Mouse (Mus musculus) kidney, embryonic 16.5 days (tissue): ENCODE measurements around the gene Mrps26. TPM values are rescaled to one million over a fixed set of nuclear protein-coding genes. Genes with fewer than 3 reads are reported as not detected.
"Not testable (repeated sequence)": the region's sequence is repeated elsewhere in the genome, so short reads cannot be mapped to it uniquely, and the experiment has no call there.

Experiments used
- ATAC-seq: fragments of 200-750 bp; cut with Nextera tagmentation; 2 replicates; pipeline ENCODE4 v1.8.0; 2017; ENCODE audit warnings: moderate TSS enrichment; ENCODE audit not compliant: low FRiP score, low TSS enrichment
- H3K27ac ChIP-seq: fragments of 300-500 bp; sonication (generic); 2 replicates; pipeline ENCODE4 v1.5.1; 2014; ENCODE audit warnings: low read length
- H3K27me3 ChIP-seq: fragments of 300-500 bp; sonication (generic); 2 replicates; pipeline ENCODE4 v1.6.1; 2014; ENCODE audit warnings: low read length, control low read depth, mixed read lengths; ENCODE audit not compliant: insufficient read depth
- H3K36me3 ChIP-seq: fragments of 300-500 bp; sonication (generic); 2 replicates; pipeline ENCODE4 v1.6.1; 2014; ENCODE audit warnings: low read length, control low read depth, mixed read lengths; ENCODE audit not compliant: insufficient read depth
- H3K4me1 ChIP-seq: fragments of 300-500 bp; sonication (generic); 2 replicates; pipeline ENCODE4 v1.6.1; 2014; ENCODE audit warnings: low read length, control low read depth, mixed read lengths; ENCODE audit not compliant: insufficient read depth
- H3K4me2 ChIP-seq: fragments of 300-500 bp; sonication (generic); replicated peaks from 2 replicates; pipeline ENCODE4 v1.6.1; 2014; ENCODE audit warnings: low read depth, low read length
- H3K4me3 ChIP-seq: fragments of 300-500 bp; sonication (generic); 2 replicates; pipeline ENCODE4 v1.5.1; 2014; ENCODE audit warnings: mild to moderate bottlenecking, low read length
- H3K9ac ChIP-seq: fragments of 300-500 bp; sonication (generic); replicated peaks from 2 replicates; pipeline ENCODE4 v1.6.1; 2014; ENCODE audit warnings: low read length
- H3K9me3 ChIP-seq: fragments of 300-500 bp; sonication (generic); 2 replicates; pipeline ENCODE4 v1.6.1; 2016; ENCODE audit warnings: low read length, control low read depth
- WGBS: fragments of 180-500 bp; shearing (Covaris S2); extraction: QIAGEN DNeasy Blood & Tissue Kit; methylation state at CpG from one replicate; pipeline ENCODE4 v1.1.7; 2014; 5-methylcytosine and 5-hydroxymethylcytosine counted together
- polyA plus RNA-seq: library from polyadenylated mRNA; unstranded; fragments of >200 nt; fragmentation: Nextera tagmentation; extraction: Ambion mirVana; gene quantifications from 2 replicates; pipeline ENCODE4 v1.2.1, GENCODE M21; 2015

Gene Mrps26
- polyA plus RNA-seq = 98.5 and 104 TPM in 2 replicates

DNA sequence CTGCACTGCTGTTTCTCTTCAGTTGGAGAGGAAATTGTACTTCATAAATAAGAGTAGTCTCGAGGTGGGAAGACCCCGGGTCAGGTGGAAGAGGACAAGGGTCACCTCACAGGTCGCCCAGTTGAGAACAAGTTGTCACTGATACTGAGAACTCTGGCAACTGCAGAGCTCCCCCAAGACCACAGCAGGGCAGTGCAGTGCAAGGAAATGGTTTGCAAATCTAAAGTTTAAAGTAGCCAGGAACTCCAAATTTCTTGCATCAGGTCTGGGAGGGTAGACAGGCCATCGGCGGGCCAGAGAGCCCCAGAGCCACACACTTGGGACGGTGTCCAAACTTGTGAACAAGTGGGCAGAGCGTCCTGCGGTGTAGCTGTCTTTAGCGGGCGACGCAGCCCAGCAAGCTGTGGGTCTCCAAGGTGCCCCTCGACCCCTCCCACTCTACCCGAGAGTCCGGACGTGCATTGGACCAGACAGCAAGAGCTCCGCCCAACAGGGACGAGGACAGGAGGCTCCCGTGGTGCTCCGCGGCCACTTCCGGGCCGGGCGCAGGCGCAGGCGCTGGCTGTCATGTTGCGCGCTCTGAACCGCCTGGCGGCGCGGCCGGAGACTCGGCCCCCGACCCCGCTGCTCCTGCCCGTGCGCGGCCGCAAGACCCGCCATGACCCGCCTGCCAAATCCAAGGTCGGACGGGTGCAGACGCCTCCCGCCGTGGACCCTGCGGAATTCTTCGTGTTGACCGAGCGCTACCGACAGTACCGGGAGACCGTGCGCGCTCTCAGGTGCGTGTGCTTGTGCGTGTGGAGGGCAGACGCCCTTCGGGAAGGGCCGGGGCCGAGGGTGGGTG, at the start of gene Mrps26:
Gene Mrps26 (plus strand): TSS at position 531 of the 844 bp plus-strand sequence.
- peak within 1 kb of the TSS; percentile 89 for H3K9ac ChIP-seq
- H3K4me1 ChIP-seq = peaks cover 16% of the 10 kb centered on the region
- H3K9me3 ChIP-seq = no peaks in the 10 kb centered on the region
- ATAC-seq = peak; percentile 99
- peak within 1 kb of the TSS; percentile 91 for H3K4me3 ChIP-seq
- peaks cover 16% of the 10 kb centered on the region; the same call in 1 of the 2 replicates for H3K36me3 ChIP-seq
- under 1% methylated on average over 61 of the region's 61 CpGs for WGBS
- no peaks in the 10 kb centered on the region for H3K27me3 ChIP-seq
- H3K27ac ChIP-seq = peak within 1 kb of the TSS; percentile 63
- H3K4me2 ChIP-seq = peak within 1 kb of the TSS; percentile 78

DNA sequence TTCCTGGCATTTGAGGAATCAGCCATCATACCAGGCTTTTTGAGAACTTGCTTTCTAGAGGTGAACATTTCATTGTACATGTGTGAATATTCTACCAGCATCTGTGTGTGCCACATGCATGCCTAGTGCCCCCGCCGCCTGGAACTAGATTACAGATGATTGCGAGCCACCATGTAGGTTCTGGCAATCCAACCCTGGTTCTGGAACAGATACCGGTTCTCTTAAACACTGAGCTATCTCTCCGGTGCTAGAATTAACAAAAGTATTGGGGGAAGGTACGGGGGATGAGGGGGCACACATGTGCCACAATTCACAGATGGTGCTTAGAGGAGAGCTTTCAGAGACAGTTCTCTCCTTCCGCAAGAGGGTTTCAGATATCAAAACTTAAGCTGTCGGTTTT, 49.6 kb upstream of the Mrps26 start:
- H3K36me3 ChIP-seq = peaks cover 18% of the 10 kb centered on the region
- no peak overlapping the region for H3K4me2 ChIP-seq
- H3K9me3 ChIP-seq = no peaks in the 10 kb centered on the region
- H3K9ac ChIP-seq = no peak overlapping the region
- H3K27me3 ChIP-seq = no peaks in the 10 kb centered on the region
- ATAC-seq = no peak
- 85% methylated on average over 8 of the region's 8 CpGs for WGBS
- no peak overlapping the region for H3K4me3 ChIP-seq
- no peaks in the 10 kb centered on the region for H3K4me1 ChIP-seq
- H3K27ac ChIP-seq = no peak overlapping the region

DNA sequence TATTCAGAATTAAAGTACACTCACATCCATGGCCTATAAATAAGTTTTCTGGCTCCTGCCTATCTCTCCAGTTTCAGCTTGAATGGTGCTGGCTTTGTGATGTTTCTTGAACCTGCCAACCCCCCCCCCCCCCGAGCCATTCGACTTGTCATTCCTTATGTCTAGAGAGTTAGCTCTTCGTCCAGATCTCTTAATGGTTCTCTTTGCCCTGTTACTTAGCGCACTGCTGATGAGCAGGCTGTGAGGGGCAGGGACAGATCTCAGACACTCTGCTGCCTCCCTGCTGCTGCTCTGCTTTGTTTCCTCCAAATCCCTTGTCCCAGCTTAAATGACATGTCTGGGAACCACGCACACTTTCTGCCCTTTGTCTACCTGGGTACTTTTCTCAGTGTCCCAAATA, 47.8 kb upstream of the Mrps26 start:
- Histone ChIP-seq H3K4me1 (no peaks in the 10 kb centered on the region), H3K4me3 (no peak overlapping the region), H3K27me3 (no peaks in the 10 kb centered on the region), H3K27ac (no peak overlapping the region), H3K9me3 (no peaks in the 10 kb centered on the region), H3K36me3 (peaks cover 24% of the 10 kb centered on the region), H3K9ac (no peak overlapping the region), H3K4me2 (no peak overlapping the region)
- 82% methylated on average over 5 of the region's 5 CpGs for whole genome bisulfite sequencing
- no peak for ATAC-seq

DNA sequence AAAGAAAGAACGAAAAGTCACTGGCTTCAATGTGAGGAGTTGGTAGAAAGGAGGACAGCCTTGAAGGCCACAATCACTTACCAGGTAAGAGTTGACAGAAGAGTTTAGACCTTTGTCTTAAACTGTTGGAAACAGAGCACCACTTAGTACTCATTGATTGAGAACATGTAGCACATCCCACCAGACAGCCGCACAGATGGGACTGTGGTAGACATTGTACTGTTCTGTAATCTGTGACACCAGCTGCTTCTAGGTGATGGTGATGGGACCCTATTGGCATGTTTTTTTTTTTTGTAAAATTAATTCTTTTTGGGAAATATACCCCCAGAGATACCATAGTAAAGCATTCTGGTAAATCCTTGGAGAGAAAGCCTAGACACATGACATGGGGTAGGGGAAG, 41.6 kb upstream of the Mrps26 start:
- Histone ChIP-seq H3K27me3 (no peaks in the 10 kb centered on the region), H3K4me1 (no peaks in the 10 kb centered on the region), H3K27ac (no peak overlapping the region), H3K4me3 (no peak overlapping the region), H3K4me2 (no peak overlapping the region), H3K9me3 (no peaks in the 10 kb centered on the region), H3K36me3 (peaks cover 26% of the 10 kb centered on the region), H3K9ac (no peak overlapping the region)
- 97% methylated on average over 2 of the region's 2 CpGs for whole genome bisulfite sequencing
- no peak for ATAC-seq

DNA sequence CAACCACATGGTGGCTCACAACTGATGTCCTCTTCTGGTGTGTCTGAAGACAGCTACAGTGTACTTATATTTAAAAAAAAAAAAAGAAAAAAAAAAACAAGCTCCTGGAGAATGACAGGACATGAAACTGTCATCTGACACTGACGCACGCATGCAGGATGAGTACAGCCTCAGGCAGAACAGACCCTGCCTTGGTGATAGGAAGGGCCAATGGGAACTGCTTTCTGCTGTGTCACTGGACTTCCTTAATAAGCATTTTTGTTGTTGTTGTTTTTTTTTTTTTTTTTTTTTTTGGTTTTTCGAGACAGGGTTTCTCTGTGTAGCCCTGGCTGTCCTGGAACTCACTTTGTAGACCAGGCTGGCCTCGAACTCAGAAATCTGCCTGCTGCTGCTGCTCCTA, 38.1 kb upstream of the Mrps26 start:
- ATAC-seq, H3K4me1 ChIP-seq, H3K27ac ChIP-seq, H3K9me3 ChIP-seq, H3K27me3 ChIP-seq, H3K4me2 ChIP-seq, H3K36me3 ChIP-seq, H3K9ac ChIP-seq, H3K4me3 ChIP-seq: not testable (repeated sequence)
- WGBS = 91% methylated on average over 3 of the region's 4 CpGs

DNA sequence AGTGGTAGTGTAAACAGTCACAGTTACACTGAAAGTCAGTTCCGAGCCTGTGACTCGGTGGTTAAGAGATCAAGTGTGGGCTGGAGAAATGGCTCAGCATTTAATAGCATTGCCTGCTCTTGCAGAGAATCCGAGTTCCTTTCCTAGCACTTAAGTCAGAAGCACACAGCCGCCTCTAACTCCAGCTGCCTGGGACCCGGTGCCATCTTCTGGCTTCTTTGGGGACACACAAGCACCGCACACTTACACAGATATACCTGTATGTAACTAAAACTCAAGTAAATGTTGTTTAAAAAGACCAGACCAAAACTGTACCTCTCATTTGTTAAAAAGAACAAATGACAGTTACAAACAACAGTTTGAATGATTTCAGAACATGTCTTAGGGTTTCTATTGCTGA, 35.1 kb upstream of the Mrps26 start:
- Histone ChIP-seq H3K4me3 (no peak overlapping the region), H3K36me3 (peaks cover 7% of the 10 kb centered on the region), H3K27ac (no peak overlapping the region), H3K4me2 (no peak overlapping the region), H3K4me1 (no peaks in the 10 kb centered on the region), H3K9ac (no peak overlapping the region), H3K9me3 (no peaks in the 10 kb centered on the region), H3K27me3 (no peaks in the 10 kb centered on the region)
- no peak for ATAC-seq
- WGBS = 82% methylated on average over 6 of the region's 6 CpGs

DNA sequence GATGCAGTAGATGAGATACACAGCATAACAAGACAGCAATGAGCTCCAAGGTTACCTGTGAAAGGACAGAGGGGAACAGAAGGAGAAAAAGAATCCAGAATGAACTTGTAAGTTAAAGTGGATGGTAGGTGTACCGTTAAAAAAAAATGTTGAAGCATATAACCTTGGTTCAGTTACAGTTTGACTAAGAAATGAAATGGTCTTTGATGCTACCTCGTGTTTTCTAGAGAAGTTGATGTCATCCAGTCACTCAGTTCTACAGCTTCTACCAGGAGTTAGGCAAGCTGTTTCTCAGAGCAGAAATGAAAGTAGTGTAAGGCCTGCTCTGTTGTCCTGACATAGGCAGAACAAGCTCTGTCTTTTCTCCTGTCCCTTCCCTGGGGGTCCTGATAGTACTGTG, 34.3 kb upstream of the Mrps26 start:
- ATAC-seq = no peak
- H3K27ac ChIP-seq = no peak overlapping the region
- H3K4me3 ChIP-seq = no peak overlapping the region
- H3K4me2 ChIP-seq = no peak overlapping the region
- 92% methylated on average over 2 of the region's 2 CpGs for WGBS
- H3K9ac ChIP-seq = no peak overlapping the region
- H3K4me1 ChIP-seq = no peaks in the 10 kb centered on the region
- no peaks in the 10 kb centered on the region for H3K9me3 ChIP-seq
- peaks cover 11% of the 10 kb centered on the region for H3K36me3 ChIP-seq
- H3K27me3 ChIP-seq = no peaks in the 10 kb centered on the region

DNA sequence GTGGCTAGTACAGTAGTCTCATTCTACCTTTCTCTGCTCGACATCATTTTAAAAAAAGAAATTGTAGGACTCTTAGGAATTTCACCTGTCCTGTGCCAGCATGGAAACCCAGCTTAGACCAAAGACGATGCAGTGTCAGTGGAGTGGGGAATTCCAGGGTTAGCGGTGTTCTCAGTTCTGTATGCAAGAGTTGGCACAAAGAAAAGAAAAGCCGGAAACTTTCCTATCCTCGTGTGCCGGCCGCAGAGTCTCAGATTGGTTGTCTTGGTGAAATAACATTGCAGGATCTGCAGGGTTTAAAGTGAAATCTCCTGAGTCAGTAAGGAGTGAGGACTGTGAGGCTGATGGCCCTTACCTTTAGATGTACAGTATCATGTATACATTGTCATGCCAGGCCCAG, 33.6 kb upstream of the Mrps26 start:
- peaks cover 12% of the 10 kb centered on the region for H3K36me3 ChIP-seq

DNA sequence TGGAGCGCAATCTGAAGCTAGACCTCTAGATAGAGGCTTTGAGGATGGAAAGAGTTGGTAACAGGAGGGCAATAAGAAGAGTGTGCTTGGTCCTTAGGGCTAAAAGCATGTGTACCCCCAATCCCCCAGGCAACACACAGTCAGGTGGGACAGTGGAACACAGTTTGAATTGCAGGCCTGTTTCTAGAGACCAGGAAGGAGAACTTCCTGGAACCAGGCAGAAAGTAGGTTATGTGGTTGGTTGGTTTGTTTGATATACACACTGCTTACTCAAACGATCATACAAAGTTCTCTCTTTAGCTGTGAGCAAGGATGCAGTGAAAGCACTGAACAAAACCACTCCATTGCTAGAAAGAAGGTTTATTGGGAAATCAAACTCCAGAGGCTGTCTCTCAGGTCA, 31.3 kb upstream of the Mrps26 start:
- Histone ChIP-seq H3K27ac (no peak overlapping the region), H3K4me3 (no peak overlapping the region), H3K9ac (no peak overlapping the region), H3K4me1 (no peaks in the 10 kb centered on the region), H3K4me2 (no peak overlapping the region), H3K27me3 (no peaks in the 10 kb centered on the region), H3K36me3 (peaks cover 16% of the 10 kb centered on the region), H3K9me3 (no peaks in the 10 kb centered on the region)
- ATAC-seq = no peak
- 84% methylated on average over 2 of the region's 2 CpGs for WGBS

More for the DNA sequence above, 33.6 kb upstream of the Mrps26 start:
- Histone ChIP-seq H3K9me3 (no peaks in the 10 kb centered on the region), H3K4me1 (no peaks in the 10 kb centered on the region), H3K27ac (no peak overlapping the region), H3K4me2 (no peak overlapping the region), H3K4me3 (no peak overlapping the region), H3K27me3 (no peaks in the 10 kb centered on the region), H3K9ac (no peak overlapping the region)
- no peak for ATAC-seq
- WGBS = 89% methylated on average over 7 of the region's 7 CpGs

DNA sequence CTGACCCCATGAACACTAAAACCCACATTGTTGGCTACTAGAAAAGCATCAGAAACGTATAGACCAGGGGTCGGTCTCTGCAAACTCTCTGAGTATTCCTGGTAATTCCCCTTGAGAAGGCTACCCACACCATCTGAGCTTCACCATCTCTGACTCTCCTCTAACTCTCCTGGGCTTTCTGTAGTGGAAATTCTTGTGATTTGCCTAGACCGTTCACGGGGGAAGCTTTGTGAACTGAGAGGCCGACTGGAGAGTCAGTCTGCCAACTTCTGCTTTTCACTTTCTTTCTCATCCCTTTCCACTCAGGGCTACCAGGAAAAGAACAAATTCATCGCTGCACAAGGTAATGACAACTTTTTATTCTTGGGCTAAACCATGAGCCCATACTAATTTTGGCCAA, 28.5 kb upstream of the Mrps26 start:
- no peak overlapping the region for H3K4me3 ChIP-seq
- 92% methylated on average over 6 of the region's 6 CpGs for WGBS
- no peaks in the 10 kb centered on the region for H3K9me3 ChIP-seq
- H3K27me3 ChIP-seq = no peaks in the 10 kb centered on the region
- no peak overlapping the region for H3K27ac ChIP-seq
- ATAC-seq = no peak
- H3K4me1 ChIP-seq = no peaks in the 10 kb centered on the region
- H3K9ac ChIP-seq = no peak overlapping the region
- no peak overlapping the region for H3K4me2 ChIP-seq
- H3K36me3 ChIP-seq = peaks cover 32% of the 10 kb centered on the region; the same call in 1 of the 2 replicates
